Mouse (Mus musculus): ENCODE measurements around the gene Gdf2.

DNA sequence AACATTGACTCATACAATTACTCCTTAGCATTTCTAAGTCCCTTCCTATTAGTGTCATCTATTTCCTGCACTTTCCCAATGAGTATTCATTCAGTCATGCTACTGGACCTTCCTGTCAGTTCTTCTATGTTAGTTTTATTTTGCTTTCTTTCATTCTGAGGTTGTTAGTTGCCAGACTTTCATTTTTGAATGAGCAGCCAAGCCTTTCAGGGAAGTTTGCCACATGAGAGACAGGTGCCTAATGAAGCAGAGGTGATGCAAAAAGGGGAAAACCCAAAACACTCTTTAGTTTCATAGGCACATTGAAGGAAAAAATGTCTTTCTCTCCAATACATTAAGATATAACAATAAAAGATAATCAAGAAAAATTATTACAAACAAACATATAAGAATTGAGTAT lies 36.0 kb upstream of the Gdf2 start:
- no peak for TF ChIP-seq CTCF (IDR thresholded peaks at IDR 0.05; ENCODE audit: borderline replicate concordance, control insufficient read depth, extremely low read depth, insufficient read depth, low read length, poor library complexity)
- no peak for TF ChIP-seq POLR2A (IDR thresholded peaks at IDR 0.05; ENCODE audit: control insufficient read depth, extremely low read depth, insufficient read depth, low read length, poor library complexity)
